Mouse (Mus musculus) kidney, adult 18-20 months (tissue): ENCODE data around the gene Ttll12.
A peak's percentile ranks its signal among the peaks of the same experiment; 100 is the strongest.

Experiments used
- DNase-seq: peaks from one replicate; pipeline ENCODE4 v3.0.0; 2021

Gene Ttll12

DNA sequence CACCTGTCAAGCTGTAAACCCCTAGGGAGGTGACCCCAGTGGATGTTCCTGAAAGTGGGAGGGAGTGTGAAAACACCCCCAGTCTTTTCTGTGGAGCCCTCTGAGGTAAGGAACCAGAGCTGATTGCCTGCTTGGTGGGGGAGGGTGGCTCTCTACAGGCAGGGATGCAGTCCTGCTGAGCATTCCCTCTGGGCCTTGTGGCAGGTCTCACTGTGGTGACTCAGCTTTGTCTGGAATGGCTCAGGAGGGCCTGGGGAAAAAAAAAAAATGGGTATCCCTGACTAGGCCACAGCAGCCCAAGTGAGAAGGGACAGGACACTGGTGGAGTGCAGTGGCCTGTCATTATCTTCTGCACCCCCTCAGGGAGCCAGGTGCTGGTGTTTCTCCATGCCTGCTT lies 1.8 kb downstream of the Ttll12 start:
- no peak for DNase-seq

- no peak for DNase-seq
Observed at GRCm38 (mm10) chr15:83592260-83593188, 2.4 kb downstream of the Ttll12 start.

DNA sequence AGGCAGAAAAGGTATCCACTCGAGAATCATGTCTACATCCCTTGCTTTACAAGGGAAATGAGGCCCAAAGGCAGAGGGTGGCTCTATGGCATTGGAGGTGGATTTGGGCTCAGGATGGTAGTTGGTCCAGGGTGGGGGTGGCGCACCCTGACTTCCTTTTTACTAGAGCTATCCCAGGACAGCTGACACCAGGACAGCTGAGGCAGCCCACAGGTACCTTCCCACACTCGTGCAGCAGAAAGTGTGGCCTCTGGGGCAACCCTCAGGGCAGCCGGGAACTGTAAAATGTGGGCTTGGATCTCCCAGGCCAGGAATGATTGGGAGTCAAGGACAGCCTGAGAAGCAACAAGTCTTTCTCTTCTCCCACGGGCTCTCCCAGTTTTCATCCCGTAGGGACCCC lies 3.2 kb downstream of the Ttll12 start:
- DNase-seq: no peak

- DNase-seq: no peak
Observed at GRCm38 (mm10) chr15:83590841-83591240, 4.1 kb downstream of the Ttll12 start.

GRCm38 (mm10) chr15:83584741-83585220 lies 10.2 kb downstream of the Ttll12 start:
- DNase-seq: no peak

GRCm38 (mm10) chr15:83583419-83584156 lies 11.4 kb downstream of the Ttll12 start:
- peak; percentile 73 for DNase-seq

- DNase-seq: no peak
Observed at GRCm38 (mm10) chr15:83582931-83583330, 12.0 kb downstream of the Ttll12 start.

GRCm38 (mm10) chr15:83576651-83577050 lies 18.3 kb downstream of the Ttll12 start:
- no peak for DNase-seq

DNA sequence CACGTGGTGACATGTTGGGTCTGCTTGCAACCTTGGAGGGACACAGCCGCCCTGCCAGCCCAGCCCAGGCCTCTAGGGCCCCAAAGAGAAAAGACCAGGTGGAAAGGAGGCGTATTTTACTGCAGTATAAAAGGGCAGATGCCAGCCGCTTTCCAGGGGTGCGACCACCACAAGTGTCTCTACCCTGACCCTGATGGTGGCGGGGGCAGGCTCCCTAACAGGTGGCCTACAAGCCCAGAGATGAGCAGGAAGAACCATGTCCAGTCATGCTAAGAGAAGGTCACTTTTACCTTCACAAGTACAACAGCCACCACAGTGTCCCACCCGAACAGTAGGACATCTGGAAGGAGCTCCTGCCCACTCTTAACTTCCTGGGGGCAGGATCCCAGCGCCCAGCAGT lies 19.4 kb downstream of the Ttll12 start:
- DNase-seq: no peak

GRCm38 (mm10) chr15:83574731-83575351 lies 20.1 kb downstream of the Ttll12 start:
- DNase-seq: no peak

DNA sequence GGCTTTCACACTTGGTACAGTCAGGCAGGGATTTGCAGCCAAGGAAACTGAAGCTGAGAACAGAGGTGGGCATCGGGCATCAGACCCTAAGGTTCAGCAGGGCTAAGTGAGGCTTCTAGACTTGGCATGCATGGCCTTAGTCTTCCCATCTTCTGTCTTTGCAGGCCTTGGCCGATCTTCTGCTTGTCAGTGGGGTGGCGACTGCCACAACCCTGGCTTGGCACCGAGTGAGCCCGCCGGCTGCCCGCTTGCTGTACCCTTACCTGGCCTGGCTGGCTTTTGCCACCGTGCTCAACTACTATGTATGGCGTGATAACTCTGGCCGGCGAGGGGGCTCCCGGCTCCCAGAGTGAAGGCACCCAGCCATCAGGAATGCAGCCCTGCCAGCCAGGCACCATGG lies 21.4 kb downstream of the Ttll12 start:
- no peak for DNase-seq

DNA sequence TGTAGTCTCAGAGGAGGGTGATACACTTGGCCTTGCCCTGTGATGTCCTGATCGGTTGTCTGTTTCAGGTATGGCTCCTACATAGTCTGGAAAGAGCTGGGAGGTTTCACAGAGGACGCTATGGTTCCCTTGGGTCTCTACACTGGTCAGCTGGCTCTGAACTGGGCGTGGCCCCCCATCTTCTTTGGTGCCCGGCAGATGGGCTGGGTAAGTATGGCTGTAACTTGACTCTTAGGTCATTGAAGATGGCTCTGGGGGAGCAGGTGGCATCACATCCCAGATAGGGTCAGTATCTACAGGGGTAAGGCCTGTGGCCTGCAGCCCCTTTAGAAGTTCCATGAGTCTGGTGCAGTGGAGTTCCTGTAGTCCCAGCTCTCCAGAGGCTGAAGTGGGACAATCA lies 22.8 kb downstream of the Ttll12 start:
- no peak for DNase-seq

GRCm38 (mm10) chr15:83571636-83572035 lies 23.3 kb downstream of the Ttll12 start:
- peak; percentile 73 for DNase-seq

GRCm38 (mm10) chr15:83570641-83571040 lies 24.3 kb downstream of the Ttll12 start:
- no peak for DNase-seq

DNA sequence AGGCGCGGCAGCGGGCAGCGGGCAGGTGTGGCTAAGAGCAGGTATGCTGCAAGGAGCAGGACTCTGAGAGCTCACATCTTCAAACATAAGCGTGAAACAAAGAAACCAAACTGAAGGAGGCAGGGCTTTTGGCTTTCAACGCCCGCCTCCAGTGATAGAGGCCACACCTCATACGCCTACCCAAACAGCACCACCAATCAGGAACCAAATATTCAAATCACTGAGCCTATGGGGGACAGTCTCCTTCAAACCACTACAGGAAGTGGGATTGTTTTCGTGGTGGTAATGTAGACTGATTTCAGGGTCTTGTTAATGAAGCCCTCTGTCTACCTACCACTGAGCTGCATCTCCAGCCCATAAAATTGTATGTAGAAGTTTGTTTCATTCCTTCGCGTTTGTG lies 25.3 kb downstream of the Ttll12 start:
- no peak for DNase-seq

- DNase-seq: no peak
Observed at GRCm38 (mm10) chr15:83568544-83568943, 26.4 kb downstream of the Ttll12 start.

- no peak for DNase-seq
Observed at GRCm38 (mm10) chr15:83567728-83568127, 27.2 kb downstream of the Ttll12 start.

- no peak for DNase-seq
Observed at GRCm38 (mm10) chr15:83566006-83566405, 29.0 kb downstream of the Ttll12 start.

- no peak for DNase-seq
Observed at GRCm38 (mm10) chr15:83565434-83565833, 29.5 kb downstream of the Ttll12 start.

DNA sequence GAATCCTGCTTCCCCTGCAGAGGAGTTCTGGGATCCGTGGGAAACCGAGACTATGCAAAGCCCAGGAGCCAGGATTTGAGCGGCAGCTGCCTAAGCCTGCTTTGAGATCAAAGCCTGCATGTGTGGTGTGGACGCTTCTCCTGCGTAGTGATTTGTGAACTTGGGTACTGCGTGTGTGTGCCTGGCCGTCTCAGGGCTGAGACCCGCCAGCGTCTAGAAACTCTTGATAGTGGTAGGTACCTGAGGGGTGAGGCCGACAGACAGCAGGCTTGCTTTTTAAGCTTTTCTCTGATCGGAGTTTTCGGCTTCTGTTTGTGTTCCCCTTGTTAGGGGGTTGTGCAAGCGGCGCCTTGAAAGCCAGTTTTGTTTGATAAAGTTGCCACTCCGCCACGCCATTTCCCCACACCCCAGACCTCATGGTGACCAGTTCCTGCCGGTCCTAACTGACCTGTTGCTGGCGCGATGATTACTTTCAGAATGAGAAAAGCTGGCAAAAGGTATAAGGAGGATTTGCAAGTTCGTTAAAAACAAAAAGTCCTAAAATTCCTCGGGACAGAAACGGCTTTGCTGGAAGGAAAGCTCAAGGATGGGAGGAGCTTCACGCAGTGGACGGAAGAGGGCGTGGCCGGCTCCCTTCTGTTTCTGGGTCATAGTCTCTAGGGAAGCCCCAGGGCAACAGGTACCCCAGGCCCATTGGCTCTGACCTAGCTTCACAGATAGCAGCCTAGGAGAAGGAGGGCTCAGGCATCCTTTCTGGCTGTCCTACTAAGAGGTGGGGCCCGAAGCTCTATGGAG lies 30.9 kb downstream of the Ttll12 start:
- peak; percentile 76 for DNase-seq

DNA sequence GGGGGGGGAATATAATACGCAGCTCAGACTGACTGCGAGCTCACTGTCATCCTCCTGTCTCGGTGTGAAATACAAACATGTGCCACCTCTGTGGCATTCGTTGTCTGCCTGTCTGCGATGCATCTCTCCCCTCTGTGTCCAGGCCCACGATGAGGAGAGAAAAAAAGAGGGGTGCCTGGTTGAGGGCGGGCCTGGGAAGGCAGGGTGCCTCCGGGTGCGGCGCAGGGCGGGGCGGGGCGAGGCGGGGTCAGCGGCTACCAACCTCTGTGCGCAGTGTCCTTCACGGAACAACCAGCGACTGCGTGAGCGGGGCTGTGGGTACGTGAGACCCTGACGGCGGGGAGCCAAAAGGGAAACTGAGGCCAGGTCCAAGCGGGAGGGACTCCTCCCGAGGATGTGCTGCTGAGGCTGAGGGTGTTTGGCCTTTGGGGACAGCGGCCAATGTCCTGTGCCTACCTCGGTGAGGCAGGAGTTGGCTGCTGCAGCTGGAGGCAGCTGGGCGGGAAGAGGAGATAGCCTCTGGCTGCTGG lies 31.6 kb downstream of the Ttll12 start, which contains the start of the genes Tspo and Mcat:
Gene Tspo (plus strand): TSS at position 266 of the 530 bp plus-strand sequence.
Gene Mcat (minus strand): TSS at position 461 of the 530 bp plus-strand sequence.
- DNase-seq: peak; percentile 80
